Mouse (Mus musculus): ENCODE data around the gene Aldob. TPM values are rescaled to one million over a fixed set of nuclear protein-coding genes. Genes with fewer than 3 reads are reported as not detected.
A peak's percentile ranks its signal among the peaks of the same experiment; 100 is the strongest.
"Not testable (repeated sequence)": the region's sequence is repeated elsewhere in the genome, so short reads cannot be mapped to it uniquely, and the experiment has no call there.

The Aldob gene
- polyA plus RNA-seq, 1 experiment from 2014 or later: 143 TPM

- H3K9me3 ChIP-seq (replicated peaks): no peaks in the 10 kb centered on the region
- H3K36me3 ChIP-seq: peaks cover 27% of the 10 kb centered on the region
- no peaks in the 10 kb centered on the region for H3K27me3 ChIP-seq
- H3K4me1 ChIP-seq (replicated peaks): no peaks in the 10 kb centered on the region
- ATAC-seq (ENCODE audit: low read depth) (no peak), DNase-seq (no peak)
- no peak overlapping the region for H3K4me2 ChIP-seq
- no peak overlapping the region for H3K9ac ChIP-seq
- WGBS (ENCODE audit: insufficient replicate concordance): 70% methylated on average over 3 of the region's 3 CpGs
- H3K4me3 ChIP-seq (replicated peaks): no peak overlapping the region
- H3K27ac ChIP-seq: no peak overlapping the region
Measured at GRCm38 (mm10) chr4:49535036-49535435, 14.3 kb downstream of the Aldob start.

- H3K9me3 ChIP-seq (replicated peaks): no peaks in the 10 kb centered on the region
- WGBS (ENCODE audit: insufficient replicate concordance): 82% methylated on average over 9 of the region's 9 CpGs
- no peak overlapping the region for H3K27ac ChIP-seq
- H3K4me2 ChIP-seq: peak overlapping the region; percentile 79; the same call in 1 of the 2 replicates
- no peak overlapping the region for H3K9ac ChIP-seq
- DNase-seq: no peak
- 0 out of 2 replicates have a peak overlapping the region, but pooled peaks have one; percentile 82 for H3K4me3 ChIP-seq (replicated peaks)
- H3K27me3 ChIP-seq: no peaks in the 10 kb centered on the region
- peaks cover 38% of the 10 kb centered on the region for H3K36me3 ChIP-seq
- no peak for ATAC-seq (ENCODE audit: low read depth)
- peaks cover 29% of the 10 kb centered on the region for H3K4me1 ChIP-seq (replicated peaks)
Measured at GRCm38 (mm10) chr4:49522576-49522975, 26.8 kb downstream of the Aldob start.

- Histone ChIP-seq H3K27ac (no peak overlapping the region), H3K27me3 (no peaks in the 10 kb centered on the region), H3K9me3 (replicated peaks) (no peaks in the 10 kb centered on the region), H3K36me3 (peaks cover 41% of the 10 kb centered on the region), H3K4me1 (replicated peaks) (peaks cover 35% of the 10 kb centered on the region), H3K4me3 (replicated peaks) (peak overlapping the region; percentile 82), H3K9ac (peak overlapping the region; percentile 83), H3K4me2 (peak overlapping the region; percentile 79)
- under 1% methylated on average over 17 of the region's 17 CpGs for WGBS (ENCODE audit: insufficient replicate concordance)
- DNase-seq (no peak), ATAC-seq (ENCODE audit: low read depth) (peak; percentile 25)
Measured at GRCm38 (mm10) chr4:49521346-49521745, 28.0 kb downstream of the Aldob start.

- H3K4me3 ChIP-seq (replicated peaks): peak within 1 kb of the TSS; percentile 82
- peak within 1 kb of the TSS; percentile 74 for H3K27ac ChIP-seq
- H3K9ac ChIP-seq: peak within 1 kb of the TSS; percentile 85
- WGBS (ENCODE audit: insufficient replicate concordance): under 1% methylated on average over 41 of the region's 41 CpGs
- no peaks in the 10 kb centered on the region for H3K9me3 ChIP-seq (replicated peaks)
- peak within 1 kb of the TSS; percentile 79 for H3K4me2 ChIP-seq
- H3K27me3 ChIP-seq: no peaks in the 10 kb centered on the region
- peaks cover 38% of the 10 kb centered on the region for H3K36me3 ChIP-seq
- peaks cover 39% of the 10 kb centered on the region for H3K4me1 ChIP-seq (replicated peaks)
- peak; percentile 98 for ATAC-seq (ENCODE audit: low read depth)
- peak; percentile 92 for DNase-seq
Measured at GRCm38 (mm10) chr4:49520572-49521340, 28.6 kb downstream of the Aldob start, which contains the start of the genes Mrpl50 and Zfp189. Gene Mrpl50 (minus strand): TSS chr4:49521093. Gene Zfp189 (plus strand): TSS chr4:49521176.

- peaks cover 41% of the 10 kb centered on the region for H3K4me1 ChIP-seq (replicated peaks)
- 54% methylated on average over 5 of the region's 5 CpGs for WGBS (ENCODE audit: insufficient replicate concordance)
- ATAC-seq (ENCODE audit: low read depth) (no peak), DNase-seq (peak; percentile 21)
- peak overlapping the region; percentile 23; the same call in 1 of the 2 replicates for H3K9ac ChIP-seq
- no peaks in the 10 kb centered on the region for H3K9me3 ChIP-seq (replicated peaks)
- H3K27ac ChIP-seq: no peak overlapping the region
- peak overlapping the region; percentile 82 for H3K4me3 ChIP-seq (replicated peaks)
- H3K36me3 ChIP-seq: peaks cover 36% of the 10 kb centered on the region
- peak overlapping the region; percentile 59 for H3K4me2 ChIP-seq
- no peaks in the 10 kb centered on the region for H3K27me3 ChIP-seq
Measured at GRCm38 (mm10) chr4:49519476-49519875, 29.9 kb downstream of the Aldob start.

- Histone ChIP-seq H3K4me3 (replicated peaks) (no peak overlapping the region), H3K27ac (no peak overlapping the region), H3K9me3 (replicated peaks) (no peaks in the 10 kb centered on the region), H3K36me3 (peaks cover 45% of the 10 kb centered on the region), H3K9ac (no peak overlapping the region), H3K27me3 (no peaks in the 10 kb centered on the region), H3K4me1 (replicated peaks) (peaks cover 27% of the 10 kb centered on the region), H3K4me2 (no peak overlapping the region)
- 89% methylated on average over 6 of the region's 6 CpGs for WGBS (ENCODE audit: insufficient replicate concordance)
- DNase-seq: no peak
- no peak for ATAC-seq (ENCODE audit: low read depth)
Measured at GRCm38 (mm10) chr4:49514441-49514840, 34.9 kb downstream of the Aldob start.

- Histone ChIP-seq H3K9ac (no peak overlapping the region), H3K4me2 (no peak overlapping the region), H3K27me3 (no peaks in the 10 kb centered on the region), H3K4me1 (replicated peaks) (peaks cover 13% of the 10 kb centered on the region), H3K4me3 (replicated peaks) (no peak overlapping the region), H3K36me3 (peaks cover 35% of the 10 kb centered on the region), H3K27ac (no peak overlapping the region), H3K9me3 (replicated peaks) (no peaks in the 10 kb centered on the region)
- DNase-seq: no peak
- 86% methylated on average over 4 of the region's 4 CpGs for WGBS (ENCODE audit: insufficient replicate concordance)
- ATAC-seq (ENCODE audit: low read depth): no peak
Measured at GRCm38 (mm10) chr4:49512636-49513035, 36.7 kb downstream of the Aldob start.

GRCm38 (mm10) chr4:49510236-49510835 lies 39.0 kb downstream of the Aldob start:
- H3K27ac ChIP-seq; H3K9ac ChIP-seq; H3K4me2 ChIP-seq; DNase-seq; H3K27me3 ChIP-seq; H3K4me3 ChIP-seq (replicated peaks); H3K9me3 ChIP-seq (replicated peaks); H3K4me1 ChIP-seq (replicated peaks): not testable (repeated sequence)
- peaks cover 29% of the 10 kb centered on the region for H3K36me3 ChIP-seq
- peak; percentile 55 for ATAC-seq (ENCODE audit: low read depth)
- WGBS (ENCODE audit: insufficient replicate concordance): 83% methylated on average over 1 of the region's 1 CpGs

- H3K27me3 ChIP-seq: no peaks in the 10 kb centered on the region
- no peak overlapping the region for H3K4me2 ChIP-seq
- ATAC-seq (ENCODE audit: low read depth) (peak; percentile 43; the same call in 1 of the 2 replicates), DNase-seq (no peak)
- no peaks in the 10 kb centered on the region for H3K9me3 ChIP-seq (replicated peaks)
- peaks cover 7% of the 10 kb centered on the region for H3K4me1 ChIP-seq (replicated peaks)
- peaks cover 23% of the 10 kb centered on the region for H3K36me3 ChIP-seq
- no peak overlapping the region for H3K9ac ChIP-seq
- H3K4me3 ChIP-seq (replicated peaks): no peak overlapping the region
- WGBS (ENCODE audit: insufficient replicate concordance): 74% methylated on average over 2 of the region's 2 CpGs
- H3K27ac ChIP-seq: no peak overlapping the region
Measured at GRCm38 (mm10) chr4:49509183-49509582, 40.2 kb downstream of the Aldob start.

- Histone ChIP-seq H3K9me3 (replicated peaks) (no peaks in the 10 kb centered on the region), H3K9ac (no peak within 1 kb of the TSS), H3K4me3 (replicated peaks) (no peak within 1 kb of the TSS), H3K4me1 (replicated peaks) (peaks cover 7% of the 10 kb centered on the region), H3K27ac (no peak within 1 kb of the TSS), H3K4me2 (no peak within 1 kb of the TSS), H3K27me3 (no peaks in the 10 kb centered on the region), H3K36me3 (no peaks in the 10 kb centered on the region)
- 42% methylated on average over 3 of the region's 3 CpGs for WGBS (ENCODE audit: insufficient replicate concordance)
- no peak for ATAC-seq (ENCODE audit: low read depth)
- DNase-seq: no peak
Measured at GRCm38 (mm10) chr4:49506386-49506785, 43.0 kb downstream of the Aldob start, which contains the start of gene Baat. Gene Baat (minus strand): TSS chr4:49506557.

GRCm38 (mm10) chr4:49503563-49503962 lies 45.8 kb downstream of the Aldob start:
- Histone ChIP-seq H3K9ac (no peak overlapping the region), H3K27ac (no peak overlapping the region), H3K4me1 (replicated peaks) (peaks cover 7% of the 10 kb centered on the region), H3K27me3 (no peaks in the 10 kb centered on the region), H3K36me3 (no peaks in the 10 kb centered on the region), H3K9me3 (replicated peaks) (no peaks in the 10 kb centered on the region), H3K4me2 (no peak overlapping the region), H3K4me3 (replicated peaks) (no peak overlapping the region)
- WGBS (ENCODE audit: insufficient replicate concordance): 75% methylated on average over 1 of the region's 1 CpGs
- ATAC-seq (ENCODE audit: low read depth) (no peak), DNase-seq (no peak)
